ENCODE assay signal across 8 mouse cellular contexts in genomic region chr7:128417930-128418779, GRCm38 (mm10). TPM values are rescaled to one million over a fixed set of nuclear protein-coding genes. Genes with fewer than 3 reads are reported as not detected.
DNase-seq lines count a peak whose midpoint lies in the region; ATAC-seq and TF ChIP-seq lines count a peak whose summit lies in the region.

TSS of gene Rgs10 (minus strand) at chr7:128418758.

- peak within 1 kb of the TSS; percentile 90 for H3K4me2 ChIP-seq in forebrain, embryonic 12.5 days
- H3K4me2 ChIP-seq in heart, postnatal 0 days (ENCODE audit: low read depth, low read length): peak within 1 kb of the TSS; percentile 100
- H3K4me2 ChIP-seq in neural tube, embryonic 14.5 days (ENCODE audit: low read depth, low read length): peak within 1 kb of the TSS; percentile 97

- peak within 1 kb of the TSS; percentile 82 for H3K4me3 ChIP-seq in bone marrow, adult 2 months (replicated peaks; ENCODE audit: control insufficient read depth, low read depth, low read length)
- peak within 1 kb of the TSS; percentile 72 for H3K4me3 ChIP-seq in forebrain, embryonic 12.5 days (replicated peaks)
- peak within 1 kb of the TSS; percentile 86 for H3K4me3 ChIP-seq in heart, postnatal 0 days (ENCODE audit: low read depth, low read length)
- peak within 1 kb of the TSS; percentile 69 for H3K4me3 ChIP-seq in neural tube, embryonic 14.5 days (ENCODE audit: low read depth, low read length)
- peak within 1 kb of the TSS; percentile 75 for H3K4me3 ChIP-seq in thymus, adult 2 months (ENCODE audit: control insufficient read depth, insufficient read depth, low read length)

- peak; percentile 88 for ATAC-seq in forebrain, embryonic 12.5 days (ENCODE audit: low FRiP score)
- ATAC-seq in heart, postnatal 0 days (ENCODE audit: insufficient read depth, low read depth): peak; percentile 78
- ATAC-seq in neural tube, embryonic 14.5 days (ENCODE audit: low read depth): peak; percentile 76

- TF ChIP-seq POLR2A in bone marrow, adult 2 months (IDR thresholded peaks at IDR 0.05; ENCODE audit: borderline replicate concordance, control insufficient read depth, low read depth, low read length): no peak
- TF ChIP-seq POLR2A in thymus, adult 2 months (IDR thresholded peaks at IDR 0.05; ENCODE audit: control insufficient read depth, extremely low read depth, insufficient read depth, low read length, poor library complexity): peak; percentile 39

- H3K27me3 ChIP-seq in forebrain, embryonic 12.5 days: peaks cover 76% of the 10 kb centered on the region
- H3K27me3 ChIP-seq in heart, postnatal 0 days (ENCODE audit: control insufficient read depth, insufficient read depth, low read length): peaks cover 62% of the 10 kb centered on the region
- H3K27me3 ChIP-seq in neural tube, embryonic 14.5 days (ENCODE audit: control insufficient read depth, insufficient read depth, low read length): peaks cover 17% of the 10 kb centered on the region
- H3K27me3 ChIP-seq in thymus, adult 2 months (ENCODE audit: control insufficient read depth, insufficient read depth, low read length): no peaks in the 10 kb centered on the region

- no peaks in the 10 kb centered on the region for H3K36me3 ChIP-seq in forebrain, embryonic 12.5 days (replicated peaks)
- no peaks in the 10 kb centered on the region for H3K36me3 ChIP-seq in heart, postnatal 0 days (replicated peaks; ENCODE audit: control insufficient read depth, insufficient read depth, low read length)
- H3K36me3 ChIP-seq in neural tube, embryonic 14.5 days (ENCODE audit: control insufficient read depth, insufficient read depth, low read length): no peaks in the 10 kb centered on the region
- H3K36me3 ChIP-seq in thymus, adult 2 months (ENCODE audit: control insufficient read depth, insufficient read depth, low read length): no peaks in the 10 kb centered on the region

- TF ChIP-seq EP300 in heart, postnatal 0 days (IDR thresholded peaks at IDR 0.05; ENCODE audit: low read depth): no peak

- H3K9me3 ChIP-seq in forebrain, embryonic 12.5 days: no peaks in the 10 kb centered on the region
- no peaks in the 10 kb centered on the region for H3K9me3 ChIP-seq in heart, postnatal 0 days (replicated peaks; ENCODE audit: control insufficient read depth, low read length)
- no peaks in the 10 kb centered on the region for H3K9me3 ChIP-seq in neural tube, embryonic 14.5 days (ENCODE audit: control insufficient read depth, low read length)

- peak; percentile 64 for DNase-seq in CD4-positive, CD25-positive, alpha-beta regulatory T cell, adult 2 months (ENCODE audit: low read depth, low spot score)
- peak; percentile 23 for DNase-seq in heart, postnatal 0 days (ENCODE audit: low spot score)
- peak; percentile 55 to 79 for DNase-seq in kidney, postnatal 36 days
- DNase-seq in lung, adult 18-20 months: peak; percentile 63 to 68
- peak; percentile 71 for DNase-seq in thymus, adult 2 months

- peak within 1 kb of the TSS; percentile 25; the same call in 1 of the 2 replicates for H3K27ac ChIP-seq in bone marrow, adult 2 months (ENCODE audit: control insufficient read depth, insufficient read depth, low read depth, low read length, poor library complexity)
- no peak within 1 kb of the TSS for H3K27ac ChIP-seq in forebrain, embryonic 12.5 days
- H3K27ac ChIP-seq in heart, postnatal 0 days (ENCODE audit: low read depth): no peak within 1 kb of the TSS
- H3K27ac ChIP-seq in neural tube, embryonic 14.5 days (ENCODE audit: low read depth, low read length): 0 out of 2 replicates have a peak within 1 kb of the TSS, but pooled peaks have one; percentile 16
- H3K27ac ChIP-seq in thymus, adult 2 months (ENCODE audit: control insufficient read depth, insufficient read depth, low read length): no peak within 1 kb of the TSS

- TF ChIP-seq CTCF in bone marrow, adult 2 months (IDR thresholded peaks at IDR 0.05; ENCODE audit: control insufficient read depth, insufficient read depth, low read length): no peak
- TF ChIP-seq CTCF in heart, postnatal 0 days (IDR thresholded peaks at IDR 0.05; ENCODE audit: low read depth): no peak
- no peak for TF ChIP-seq CTCF in thymus, adult 2 months (IDR thresholded peaks at IDR 0.05; ENCODE audit: borderline replicate concordance, control insufficient read depth, extremely low read depth, insufficient read depth, low read length, poor library complexity)

- no peaks in the 10 kb centered on the region for H3K4me1 ChIP-seq in bone marrow, adult 2 months (ENCODE audit: control insufficient read depth, insufficient read depth, low read length)
- peaks cover 18% of the 10 kb centered on the region for H3K4me1 ChIP-seq in forebrain, embryonic 12.5 days
- peaks cover 13% of the 10 kb centered on the region; the same call in 1 of the 2 replicates for H3K4me1 ChIP-seq in heart, postnatal 0 days (ENCODE audit: control insufficient read depth, insufficient read depth)
- peaks cover 11% of the 10 kb centered on the region for H3K4me1 ChIP-seq in neural tube, embryonic 14.5 days (ENCODE audit: control insufficient read depth, insufficient read depth, low read length)
- H3K4me1 ChIP-seq in thymus, adult 2 months (replicated peaks; ENCODE audit: control insufficient read depth, insufficient read depth, low read length): peaks cover 36% of the 10 kb centered on the region

- WGBS in bone marrow, adult 2 months: under 1% methylated on average over 99 of the region's 102 CpGs
- under 1% methylated on average over 79 of the region's 102 CpGs for WGBS in forebrain, embryonic 12.5 days
- under 1% methylated on average over 78 of the region's 102 CpGs for WGBS in heart, postnatal 0 days
- WGBS in neural tube, embryonic 14.5 days: under 1% methylated on average over 86 of the region's 102 CpGs
- WGBS in thymus, adult 2 months: under 1% methylated on average over 95 of the region's 102 CpGs

- peak within 1 kb of the TSS; percentile 66 for H3K9ac ChIP-seq in forebrain, embryonic 12.5 days
- H3K9ac ChIP-seq in heart, postnatal 0 days (replicated peaks; ENCODE audit: low read depth, low read length): peak within 1 kb of the TSS; percentile 68
- H3K9ac ChIP-seq in neural tube, embryonic 14.5 days (replicated peaks; ENCODE audit: low read depth, low read length): peak within 1 kb of the TSS; percentile 71

RNA-seq across cellular contexts. Expression of gene Rgs10, which starts in this region (rescaled TPM):
- 89.2 and 118 TPM in 2 replicates for polyA plus RNA-seq in bone marrow, adult 2 months (2011; ENCODE audit: insufficient read depth, insufficient read length, low replicate concordance, missing spikeins)
- polyA plus RNA-seq in forebrain, embryonic 12.5 days (2016; fragmentation: Nextera tagmentation; extraction: Ambion mirVana): 7.4 and 8.0 TPM in 2 replicates
- total RNA-seq in heart, postnatal 0 days (2014; rRNA removed; ENCODE audit: low replicate concordance): 0.69 and 3.3 TPM in 2 replicates
- 7.2 and 7.8 TPM in 2 replicates for polyA plus RNA-seq in heart, postnatal 0 days (2015; fragmentation: Nextera tagmentation; extraction: Ambion mirVana)
- 52.9 and 56.8 TPM in 2 replicates for polyA plus RNA-seq in neural tube, embryonic 14.5 days (2014; fragmentation: Nextera tagmentation; extraction: Ambion mirVana)
- 62.5 and 71.8 TPM in 2 replicates for polyA plus RNA-seq in thymus, adult 2 months (2012; rRNA removed)

Comparison
In these comparisons a context has a peak if more than half of its experiments do, and no peak if none do; other contexts are left out.
1. H3K27ac ChIP-seq: peak in bone marrow, adult 2 months (single experiment) and neural tube, embryonic 14.5 days (single experiment); none in forebrain, embryonic 12.5 days (single experiment), heart, postnatal 0 days (single experiment) and thymus, adult 2 months (single experiment).
2. Peak in every context shown above with its lines, with median percentiles within 50 percentile points of each other: DNase-seq, H3K4me3 ChIP-seq, ATAC-seq, H3K4me2 ChIP-seq and H3K9ac ChIP-seq.